Mouse (Mus musculus) intestine, embryonic 15.5 days (tissue): ENCODE measurements around the gene Rabl2. TPM values are rescaled to one million over a fixed set of nuclear protein-coding genes. Genes with fewer than 3 reads are reported as not detected.

Source experiments
- ATAC-seq: fragments of 200-750 bp; cut with Nextera tagmentation; 2 replicates; pipeline ENCODE4 v1.8.0; 2017; ENCODE audit warnings: moderate TSS enrichment, moderate library complexity
- H3K27ac ChIP-seq: fragments of 300-500 bp; sonication (generic); 2 replicates; pipeline ENCODE4 v1.5.1; 2015; ENCODE audit warnings: mild to moderate bottlenecking, inconsistent platforms
- H3K27me3 ChIP-seq: fragments of 300-500 bp; sonication (generic); replicated peaks from 2 replicates; pipeline ENCODE4 v1.6.1; 2015; ENCODE audit warnings: inconsistent platforms
- H3K36me3 ChIP-seq: fragments of 300-500 bp; sonication (generic); 2 replicates; pipeline ENCODE4 v1.6.1; 2015; ENCODE audit warnings: inconsistent platforms
- H3K4me1 ChIP-seq: fragments of 300-500 bp; sonication (generic); replicated peaks from 2 replicates; pipeline ENCODE4 v1.6.1; 2015; ENCODE audit warnings: inconsistent platforms
- H3K4me2 ChIP-seq: fragments of 300-500 bp; sonication (generic); replicated peaks from 2 replicates; pipeline ENCODE4 v1.6.1; 2015; ENCODE audit warnings: mild to moderate bottlenecking, inconsistent platforms
- H3K4me3 ChIP-seq: fragments of 300-500 bp; sonication (generic); replicated peaks from 2 replicates; pipeline ENCODE4 v1.5.1; 2015; ENCODE audit warnings: inconsistent platforms
- H3K9ac ChIP-seq: fragments of 300-500 bp; sonication (generic); 2 replicates; pipeline ENCODE4 v1.6.1; 2015; ENCODE audit warnings: inconsistent platforms
- H3K9me3 ChIP-seq: fragments of 300-500 bp; sonication (generic); 2 replicates; pipeline ENCODE4 v1.6.1; 2016; ENCODE audit warnings: inconsistent platforms
- WGBS: fragments of 180-500 bp; shearing (Covaris S2); methylation state at CpG from one replicate; pipeline ENCODE4 v1.1.7; 2015; 5-methylcytosine and 5-hydroxymethylcytosine counted together
- polyA plus RNA-seq: library from polyadenylated mRNA; unstranded; fragments of >200 nt; fragmentation: Nextera tagmentation; extraction: Ambion mirVana; gene quantifications from 2 replicates; pipeline ENCODE4 v1.2.1, GENCODE M21; 2015

The Rabl2 gene
- 29.9 and 30.7 TPM in 2 replicates for polyA plus RNA-seq

DNA sequence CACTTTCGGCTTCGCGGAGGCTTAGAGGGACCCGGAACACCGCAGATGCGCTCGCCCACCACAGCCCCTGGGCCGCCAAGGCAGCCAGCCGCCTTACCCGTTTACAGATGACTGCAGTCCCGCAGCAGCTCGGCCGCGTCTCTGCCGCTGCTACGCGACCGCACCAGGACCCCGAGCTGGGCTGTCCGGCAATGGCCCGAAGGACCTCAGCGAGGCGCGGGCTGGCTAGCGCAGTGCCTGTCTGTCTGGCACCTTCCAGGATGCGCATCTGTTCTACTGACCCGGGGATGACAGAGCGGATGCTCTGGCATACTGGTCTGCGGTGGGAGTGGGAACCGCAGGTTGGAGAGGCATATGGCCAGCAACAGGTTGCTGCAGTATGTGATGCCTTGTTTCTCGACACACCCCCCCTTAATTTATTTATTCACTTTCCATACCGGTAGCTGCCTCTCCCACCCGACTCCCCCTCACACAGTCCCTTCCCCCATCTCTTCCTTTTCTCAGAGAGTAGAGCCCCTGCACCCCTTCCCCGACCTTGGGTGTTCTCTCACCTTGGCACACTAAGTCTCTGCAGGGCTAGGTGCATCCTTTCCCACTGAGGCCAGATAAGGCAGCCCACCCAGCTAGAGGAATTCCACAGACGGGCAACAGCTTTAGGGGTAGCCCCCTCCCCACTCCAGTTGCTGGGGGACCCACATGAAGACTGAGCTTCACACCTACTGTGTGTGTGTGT, at the start of gene Rabl2:
Rabl2 (minus strand) TSS at position 201 of the 733 bp plus-strand sequence.
- peak; percentile 98 for ATAC-seq
- H3K9ac ChIP-seq: peak within 1 kb of the TSS; percentile 74
- no peaks in the 10 kb centered on the region for H3K4me1 ChIP-seq
- H3K4me3 ChIP-seq: peak within 1 kb of the TSS; percentile 89
- 0 out of 2 replicates have a peak within 1 kb of the TSS, but pooled peaks have one; percentile 22 for H3K27ac ChIP-seq
- H3K9me3 ChIP-seq: no peaks in the 10 kb centered on the region
- no peaks in the 10 kb centered on the region for H3K27me3 ChIP-seq
- no peaks in the 10 kb centered on the region for H3K36me3 ChIP-seq
- under 1% methylated on average over 34 of the region's 35 CpGs for WGBS
- peak within 1 kb of the TSS; percentile 80 for H3K4me2 ChIP-seq

GRCm38 (mm10) chr15:89623626-89623959, 31.9 kb upstream of the Rabl2 start:
- Histone ChIP-seq H3K27ac (no peak overlapping the region), H3K9me3 (no peaks in the 10 kb centered on the region), H3K9ac (no peak overlapping the region), H3K27me3 (no peaks in the 10 kb centered on the region), H3K4me2 (no peak overlapping the region), H3K36me3 (no peaks in the 10 kb centered on the region), H3K4me3 (no peak overlapping the region), H3K4me1 (no peaks in the 10 kb centered on the region)
- peak; percentile 55; the same call in 1 of the 2 replicates for ATAC-seq
- WGBS: 11% methylated on average over 6 of the region's 6 CpGs

- Histone ChIP-seq H3K27me3 (no peaks in the 10 kb centered on the region), H3K36me3 (no peaks in the 10 kb centered on the region), H3K4me1 (no peaks in the 10 kb centered on the region), H3K4me2 (no peak overlapping the region), H3K9me3 (no peaks in the 10 kb centered on the region), H3K4me3 (no peak overlapping the region), H3K27ac (no peak overlapping the region), H3K9ac (no peak overlapping the region)
- 59% methylated on average over 5 of the region's 5 CpGs for WGBS
- ATAC-seq: no peak
Measured at GRCm38 (mm10) chr15:89622959-89623625, 31.4 kb upstream of the Rabl2 start.

DNA sequence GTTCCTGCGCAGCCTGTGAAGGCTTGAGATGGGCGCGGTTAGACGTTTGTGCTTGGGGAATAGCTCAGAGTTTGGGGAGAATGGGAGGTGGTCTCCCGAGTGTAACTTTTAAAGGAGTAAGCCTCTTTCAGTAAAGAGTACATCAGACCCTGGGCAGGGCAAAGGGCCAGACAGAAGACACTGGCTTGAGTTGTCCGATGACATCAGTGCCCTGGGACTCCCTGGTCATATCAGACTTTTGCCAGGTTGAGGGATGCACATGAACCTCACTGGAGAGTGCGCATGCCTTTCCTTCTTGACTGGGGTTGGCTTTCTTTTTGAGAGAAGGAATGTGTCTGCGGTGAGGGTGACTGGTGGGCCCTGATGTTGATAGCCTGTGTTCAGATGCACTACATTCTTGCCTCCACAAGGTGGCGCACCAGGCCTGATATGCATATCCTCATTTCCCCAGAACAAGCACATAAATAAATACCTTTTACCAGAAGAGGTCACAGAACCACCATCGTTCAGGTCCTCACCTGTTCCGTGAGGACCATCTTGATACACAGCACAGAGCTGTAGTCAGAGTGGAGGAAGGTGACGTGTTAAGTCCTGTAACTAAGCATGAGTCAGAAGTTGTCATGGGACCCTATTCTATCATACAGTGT, 30.7 kb upstream of the Rabl2 start:
- Histone ChIP-seq H3K36me3 (no peaks in the 10 kb centered on the region), H3K9ac (no peak overlapping the region), H3K4me1 (no peaks in the 10 kb centered on the region), H3K4me3 (no peak overlapping the region), H3K9me3 (no peaks in the 10 kb centered on the region), H3K27me3 (no peaks in the 10 kb centered on the region), H3K4me2 (no peak overlapping the region), H3K27ac (no peak overlapping the region)
- no peak for ATAC-seq
- 74% methylated on average over 12 of the region's 12 CpGs for WGBS

DNA sequence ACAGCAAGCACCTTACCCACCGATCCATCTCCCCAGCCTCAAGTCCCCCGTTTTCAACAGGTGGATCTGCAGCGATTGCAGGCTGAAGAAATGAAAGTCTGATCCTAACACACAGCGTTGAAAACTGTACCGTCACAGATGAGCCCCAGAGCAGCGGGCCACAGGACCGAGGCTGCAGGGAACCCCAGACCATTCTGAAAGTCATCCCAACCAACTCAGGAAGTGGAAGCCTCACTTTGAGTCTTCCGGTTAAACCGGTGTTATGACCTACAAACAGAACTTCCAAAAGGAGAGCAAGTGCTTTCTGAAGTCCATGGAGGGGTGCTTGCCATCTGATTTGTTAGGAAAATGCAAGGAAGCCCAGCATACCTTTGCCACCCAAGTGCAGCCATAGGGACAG, 16.2 kb upstream of the Rabl2 start:
- Histone ChIP-seq H3K4me2 (no peak overlapping the region), H3K9ac (no peak overlapping the region), H3K36me3 (no peaks in the 10 kb centered on the region), H3K27me3 (no peaks in the 10 kb centered on the region), H3K4me3 (no peak overlapping the region), H3K4me1 (no peaks in the 10 kb centered on the region), H3K9me3 (no peaks in the 10 kb centered on the region), H3K27ac (no peak overlapping the region)
- no peak for ATAC-seq
- 85% methylated on average over 9 of the region's 9 CpGs for WGBS

- Histone ChIP-seq H3K36me3 (no peaks in the 10 kb centered on the region), H3K27ac (no peak overlapping the region), H3K4me3 (no peak overlapping the region), H3K9ac (no peak overlapping the region), H3K4me2 (no peak overlapping the region), H3K9me3 (no peaks in the 10 kb centered on the region), H3K27me3 (no peaks in the 10 kb centered on the region), H3K4me1 (no peaks in the 10 kb centered on the region)
- no peak for ATAC-seq
- WGBS: 79% methylated on average over 8 of the region's 8 CpGs
Measured at GRCm38 (mm10) chr15:89607480-89607879, 15.8 kb upstream of the Rabl2 start.

- Histone ChIP-seq H3K36me3 (no peaks in the 10 kb centered on the region), H3K4me3 (no peak overlapping the region), H3K27me3 (no peaks in the 10 kb centered on the region), H3K9ac (no peak overlapping the region), H3K9me3 (no peaks in the 10 kb centered on the region), H3K4me2 (no peak overlapping the region), H3K4me1 (no peaks in the 10 kb centered on the region), H3K27ac (no peak overlapping the region)
- no peak for ATAC-seq
- WGBS: 72% methylated on average over 12 of the region's 12 CpGs
Measured at GRCm38 (mm10) chr15:89605822-89606570, 14.3 kb upstream of the Rabl2 start.

DNA sequence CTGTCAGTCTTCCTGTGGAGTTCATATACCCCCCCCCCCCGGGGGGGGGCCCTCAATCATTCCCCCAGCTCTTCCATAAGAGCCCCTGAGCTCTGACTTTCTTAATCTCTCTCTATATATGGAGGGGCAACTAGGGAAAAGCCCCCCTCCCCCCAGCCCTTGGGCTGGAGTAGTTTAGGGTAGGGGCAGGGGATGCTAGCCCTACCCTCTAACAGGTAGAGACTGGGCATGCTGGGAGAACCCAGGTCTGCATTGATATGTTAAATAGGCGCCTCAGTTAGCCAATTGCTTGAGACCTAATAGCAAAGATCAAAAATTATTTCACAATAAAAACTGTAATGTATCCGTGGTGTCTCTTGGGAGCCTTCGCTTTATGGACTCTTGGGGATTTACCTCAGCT, 825 bp upstream of the Rabl2 start:
- Histone ChIP-seq H3K4me3 (no peak overlapping the region), H3K27ac (no peak overlapping the region), H3K36me3 (no peaks in the 10 kb centered on the region), H3K4me2 (peak overlapping the region; percentile 80; the same call in 1 of the 2 replicates), H3K4me1 (no peaks in the 10 kb centered on the region), H3K9me3 (no peaks in the 10 kb centered on the region), H3K9ac (no peak overlapping the region), H3K27me3 (no peaks in the 10 kb centered on the region)
- WGBS: 54% methylated on average over 4 of the region's 4 CpGs
- peak; percentile 6; the same call in 1 of the 2 replicates for ATAC-seq

GRCm38 (mm10) chr15:89591317-89591716, 406 bp downstream of the Rabl2 start:
- no peaks in the 10 kb centered on the region for H3K36me3 ChIP-seq
- no peaks in the 10 kb centered on the region for H3K9me3 ChIP-seq
- H3K4me3 ChIP-seq: peak overlapping the region; percentile 89
- WGBS: 1% methylated on average over 30 of the region's 30 CpGs
- H3K27ac ChIP-seq: 0 out of 2 replicates have a peak overlapping the region, but pooled peaks have one; percentile 22
- no peaks in the 10 kb centered on the region for H3K4me1 ChIP-seq
- no peaks in the 10 kb centered on the region for H3K27me3 ChIP-seq
- peak; percentile 62 for ATAC-seq
- H3K9ac ChIP-seq: peak overlapping the region; percentile 74
- peak overlapping the region; percentile 80 for H3K4me2 ChIP-seq

GRCm38 (mm10) chr15:89589146-89589545, 2.6 kb downstream of the Rabl2 start:
- Histone ChIP-seq H3K4me2 (no peak overlapping the region), H3K9me3 (no peaks in the 10 kb centered on the region), H3K27me3 (no peaks in the 10 kb centered on the region), H3K4me3 (no peak overlapping the region), H3K27ac (no peak overlapping the region), H3K36me3 (no peaks in the 10 kb centered on the region), H3K4me1 (no peaks in the 10 kb centered on the region), H3K9ac (no peak overlapping the region)
- 77% methylated on average over 5 of the region's 5 CpGs for WGBS
- ATAC-seq: no peak

DNA sequence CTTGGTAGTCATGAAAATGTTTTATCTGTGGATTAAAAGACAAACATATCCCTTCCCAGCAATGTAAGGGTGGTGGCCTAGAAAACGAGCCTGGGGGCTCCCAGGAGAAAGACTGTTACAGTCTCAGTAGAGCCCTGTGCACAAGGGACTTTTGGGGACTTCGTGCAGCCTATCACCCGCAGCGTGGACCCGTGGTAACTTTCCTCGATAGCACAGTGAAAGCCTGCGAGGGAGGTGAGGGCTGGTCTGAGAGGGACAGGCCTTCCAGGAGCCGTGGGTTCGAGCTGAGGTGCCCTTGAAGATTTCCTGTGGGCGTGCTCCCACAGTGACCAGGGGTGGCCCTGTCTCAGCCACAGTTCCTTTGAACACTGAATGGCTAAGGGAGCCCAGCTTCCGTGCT, 6.1 kb downstream of the Rabl2 start:
- no peak overlapping the region for H3K4me2 ChIP-seq
- H3K9me3 ChIP-seq: no peaks in the 10 kb centered on the region
- no peaks in the 10 kb centered on the region for H3K36me3 ChIP-seq
- WGBS: 83% methylated on average over 11 of the region's 11 CpGs
- no peak for ATAC-seq
- H3K4me3 ChIP-seq: no peak overlapping the region
- no peak overlapping the region for H3K9ac ChIP-seq
- H3K27me3 ChIP-seq: no peaks in the 10 kb centered on the region
- no peaks in the 10 kb centered on the region for H3K4me1 ChIP-seq
- no peak overlapping the region for H3K27ac ChIP-seq

DNA sequence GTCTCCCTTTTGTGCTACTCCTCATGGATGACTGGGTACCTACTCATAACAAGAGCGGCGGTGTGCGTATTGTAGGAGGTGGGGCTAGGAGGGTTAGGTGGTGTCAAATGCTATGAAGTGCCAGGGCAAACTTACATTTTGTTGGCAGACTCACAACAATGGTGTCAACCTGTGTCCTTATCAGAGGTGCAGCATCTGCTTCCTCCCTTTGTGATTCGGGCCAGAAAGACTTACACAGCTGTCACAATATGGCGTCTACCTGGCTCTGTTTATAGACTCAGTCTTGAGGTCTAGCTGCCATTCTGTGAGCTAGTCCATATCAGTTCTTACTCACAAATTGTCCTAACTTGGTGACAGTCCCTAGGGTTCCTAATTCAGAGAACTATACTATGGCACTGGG, 6.6 kb downstream of the Rabl2 start:
- no peaks in the 10 kb centered on the region for H3K4me1 ChIP-seq
- ATAC-seq: no peak
- H3K27me3 ChIP-seq: no peaks in the 10 kb centered on the region
- H3K4me2 ChIP-seq: no peak overlapping the region
- 87% methylated on average over 5 of the region's 5 CpGs for WGBS
- H3K9ac ChIP-seq: no peak overlapping the region
- no peak overlapping the region for H3K4me3 ChIP-seq
- H3K9me3 ChIP-seq: no peaks in the 10 kb centered on the region
- no peaks in the 10 kb centered on the region for H3K36me3 ChIP-seq
- H3K27ac ChIP-seq: no peak overlapping the region
